Mouse (Mus musculus): ENCODE measurements at regions not wholly inside any gene's neighbourhood (a gene's known extent, or its start where the extent isn't known, plus 50 kb on each side); places are given as distances from the start of the nearest gene placed in this dataset.

DNA sequence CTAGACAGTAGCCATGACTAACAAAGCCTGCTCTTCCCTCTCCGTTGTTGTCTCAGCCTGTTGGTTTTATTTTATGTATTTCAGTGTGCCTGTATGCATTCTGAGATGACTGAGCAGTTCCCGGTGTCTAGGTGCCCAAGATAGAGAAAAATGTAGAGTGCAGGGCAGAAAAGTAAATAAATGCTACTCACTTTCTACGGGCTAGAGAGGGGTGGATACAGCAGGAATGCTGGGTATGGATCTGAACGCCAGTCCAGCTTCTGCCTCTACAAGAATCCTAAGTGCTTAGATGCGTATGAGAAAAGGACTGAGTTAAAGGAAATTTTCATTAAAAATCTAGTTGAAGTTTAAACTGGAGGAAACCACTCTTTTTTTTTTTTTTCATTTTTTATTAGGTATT lies 149.4 kb upstream of the Tbx20 start:
- no peaks in the 10 kb centered on the region for H3K9me3 ChIP-seq (ENCODE audit: control insufficient read depth, low read length)
- H3K4me3 ChIP-seq (replicated peaks) = no peak overlapping the region
- H3K27me3 ChIP-seq (ENCODE audit: control insufficient read depth) = no peaks in the 10 kb centered on the region
- H3K4me1 ChIP-seq (ENCODE audit: control insufficient read depth) = no peaks in the 10 kb centered on the region
- H3K36me3 ChIP-seq (ENCODE audit: control insufficient read depth) = no peaks in the 10 kb centered on the region
- no peak for TF ChIP-seq GATA1 (IDR thresholded peaks at IDR 0.05; ENCODE audit: low read length)
- no peak for TF ChIP-seq TAL1 (IDR thresholded peaks at IDR 0.05; ENCODE audit: low read length)

DNA sequence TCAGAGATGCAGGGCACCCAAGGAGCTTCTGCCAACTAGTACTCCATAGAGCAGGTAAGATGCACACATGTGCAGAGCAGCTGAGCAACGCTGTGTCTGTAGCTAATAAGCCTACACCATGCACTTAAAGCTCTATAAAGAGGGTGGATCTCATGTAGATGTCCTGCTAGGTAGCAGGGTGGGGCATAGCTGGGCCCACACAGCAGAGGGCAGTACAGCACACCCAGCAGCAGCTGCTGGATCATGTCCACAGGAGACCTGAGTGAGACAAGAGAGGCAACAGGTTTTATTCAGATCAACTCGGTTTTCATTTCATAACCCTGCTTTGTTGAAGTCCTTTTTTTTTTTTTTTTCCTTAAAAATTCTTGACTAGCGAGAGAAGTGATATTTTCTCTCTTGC lies 151.5 kb upstream of the Gm10181 start:
- no peaks in the 10 kb centered on the region for H3K9me3 ChIP-seq (ENCODE audit: control insufficient read depth, low read length)
- H3K4me3 ChIP-seq (replicated peaks) = no peak overlapping the region
- no peak for TF ChIP-seq GATA1 (IDR thresholded peaks at IDR 0.05; ENCODE audit: low read length)
- TF ChIP-seq TAL1 (IDR thresholded peaks at IDR 0.05; ENCODE audit: low read length) = no peak
- no peaks in the 10 kb centered on the region for H3K36me3 ChIP-seq (ENCODE audit: control insufficient read depth)
- H3K27me3 ChIP-seq (ENCODE audit: control insufficient read depth) = no peaks in the 10 kb centered on the region
- no peaks in the 10 kb centered on the region for H3K4me1 ChIP-seq (ENCODE audit: control insufficient read depth)

DNA sequence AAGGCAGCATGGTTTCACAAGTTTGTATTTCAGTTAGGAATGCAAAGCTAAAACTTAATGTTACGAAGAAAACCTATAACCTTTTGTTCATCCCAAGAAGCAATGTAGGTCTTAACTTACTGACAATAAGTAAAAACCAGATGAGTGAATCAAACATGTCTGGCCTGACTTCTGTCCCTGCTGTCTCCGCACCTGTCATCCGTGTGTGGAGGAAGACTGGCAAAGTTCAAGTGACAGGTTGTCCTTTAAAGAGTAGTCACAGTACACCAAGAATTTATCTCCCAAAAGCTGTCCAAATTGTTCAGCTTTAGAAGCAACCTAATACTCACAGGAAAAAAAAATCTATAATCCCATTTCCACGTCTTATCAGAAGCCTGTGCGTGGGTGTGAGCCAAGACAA lies 146.3 kb upstream of the Gm10181 start:
- Histone ChIP-seq H3K36me3 (ENCODE audit: control insufficient read depth) (no peaks in the 10 kb centered on the region), H3K4me3 (replicated peaks) (no peak overlapping the region), H3K9me3 (ENCODE audit: control insufficient read depth, low read length) (no peaks in the 10 kb centered on the region), H3K27me3 (ENCODE audit: control insufficient read depth) (no peaks in the 10 kb centered on the region), H3K4me1 (ENCODE audit: control insufficient read depth) (no peaks in the 10 kb centered on the region)
- TF ChIP-seq TAL1 (IDR thresholded peaks at IDR 0.05; ENCODE audit: low read length) = no peak
- TF ChIP-seq GATA1 (IDR thresholded peaks at IDR 0.05; ENCODE audit: low read length) = no peak

DNA sequence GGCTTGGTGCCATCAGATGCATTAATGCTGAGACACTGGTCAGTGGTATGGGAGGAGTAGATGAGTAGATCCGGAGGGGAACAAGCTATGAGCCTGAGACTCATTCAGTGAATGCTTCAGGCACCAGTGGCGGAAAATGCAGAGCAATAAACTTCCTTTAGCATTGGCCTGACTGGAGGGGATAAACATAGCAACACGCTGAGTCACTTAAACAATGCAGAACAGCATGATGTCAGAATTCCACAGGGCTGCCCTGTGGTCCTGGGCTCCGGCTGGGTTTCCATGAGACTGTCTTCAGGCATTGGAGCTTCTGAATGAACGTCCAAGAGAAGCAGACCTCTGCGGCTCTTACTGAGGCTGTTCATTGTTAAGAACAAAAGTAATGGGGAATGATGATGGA lies 145.4 kb upstream of the Gm10181 start:
- Histone ChIP-seq H3K4me3 (replicated peaks) (no peak overlapping the region), H3K9me3 (ENCODE audit: control insufficient read depth, low read length) (no peaks in the 10 kb centered on the region), H3K4me1 (ENCODE audit: control insufficient read depth) (no peaks in the 10 kb centered on the region), H3K36me3 (ENCODE audit: control insufficient read depth) (no peaks in the 10 kb centered on the region), H3K27me3 (ENCODE audit: control insufficient read depth) (no peaks in the 10 kb centered on the region)
- no peak for TF ChIP-seq GATA1 (IDR thresholded peaks at IDR 0.05; ENCODE audit: low read length)
- no peak for TF ChIP-seq TAL1 (IDR thresholded peaks at IDR 0.05; ENCODE audit: low read length)

DNA sequence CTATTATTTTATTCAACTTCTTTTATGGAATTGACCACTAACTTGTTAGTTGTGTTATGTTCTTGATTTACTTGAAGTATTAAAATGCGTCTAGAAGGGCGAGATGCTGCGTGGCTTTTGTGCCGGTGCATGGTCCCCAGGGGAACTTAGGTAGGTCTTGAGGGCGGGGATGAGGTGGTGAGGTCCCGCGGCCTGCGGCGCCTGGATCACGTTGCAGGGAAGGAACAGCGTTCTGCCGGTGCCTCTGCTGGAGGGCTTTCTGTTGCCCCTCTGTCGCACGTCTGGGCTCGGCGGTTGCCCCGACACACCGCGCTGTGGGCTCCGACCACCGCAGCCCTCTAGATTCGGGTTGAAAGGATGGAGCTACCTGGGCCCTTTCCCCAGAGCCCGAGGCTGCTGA lies 136.7 kb upstream of the Gm10181 start:
- Histone ChIP-seq H3K4me3 (replicated peaks) (no peak overlapping the region), H3K9me3 (ENCODE audit: control insufficient read depth, low read length) (no peaks in the 10 kb centered on the region; the same call in 1 of the 2 replicates), H3K27me3 (ENCODE audit: control insufficient read depth) (peaks cover 6% of the 10 kb centered on the region), H3K36me3 (ENCODE audit: control insufficient read depth) (no peaks in the 10 kb centered on the region), H3K4me1 (ENCODE audit: control insufficient read depth) (no peaks in the 10 kb centered on the region)
- no peak for TF ChIP-seq GATA1 (IDR thresholded peaks at IDR 0.05; ENCODE audit: low read length)
- no peak for TF ChIP-seq TAL1 (IDR thresholded peaks at IDR 0.05; ENCODE audit: low read length)

DNA sequence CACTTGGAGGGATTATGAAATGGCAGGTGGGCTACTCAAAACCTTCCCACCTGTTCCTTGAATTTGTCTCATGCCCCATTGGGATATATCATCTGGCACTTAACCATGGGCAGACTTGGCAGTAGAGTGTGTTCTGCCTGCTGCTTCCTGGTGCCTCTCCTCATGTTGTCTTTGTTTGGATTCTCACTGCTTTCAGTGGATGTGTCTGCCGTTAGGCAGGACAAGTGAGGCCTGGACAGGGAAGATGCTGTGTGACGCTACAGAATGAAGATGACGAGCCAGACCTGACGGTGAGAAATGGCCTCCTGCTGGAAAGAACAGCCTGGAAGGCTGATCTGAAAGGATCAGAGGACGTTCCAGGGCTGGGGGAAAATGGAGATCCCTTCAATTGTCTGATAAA lies 133.6 kb upstream of the Gm10181 start:
- H3K27me3 ChIP-seq (ENCODE audit: control insufficient read depth) = peaks cover 6% of the 10 kb centered on the region

DNA sequence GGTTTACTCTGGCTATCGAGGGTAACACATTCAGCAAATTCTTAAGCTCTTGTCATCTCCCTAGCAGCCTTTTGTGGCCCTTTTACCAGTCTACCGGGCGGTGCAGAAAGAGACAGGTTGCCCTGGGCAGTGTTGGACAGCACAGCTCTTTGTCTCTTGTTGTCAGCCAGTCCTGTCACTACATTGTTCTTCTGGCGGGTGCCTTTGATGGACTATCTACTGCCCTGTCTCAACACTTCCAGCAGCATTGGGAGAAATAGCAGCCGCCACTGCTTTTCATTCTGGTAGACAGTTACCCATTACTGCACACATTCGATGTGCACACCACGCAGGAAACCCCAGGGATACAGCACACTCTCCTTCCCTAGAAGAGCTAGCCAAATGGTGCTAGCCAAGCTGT lies 132.7 kb upstream of the Gm10181 start:
- TF ChIP-seq TAL1 (IDR thresholded peaks at IDR 0.05; ENCODE audit: low read length) = no peak
- no peak for TF ChIP-seq GATA1 (IDR thresholded peaks at IDR 0.05; ENCODE audit: low read length)
- Histone ChIP-seq H3K27me3 (ENCODE audit: control insufficient read depth) (peaks cover 6% of the 10 kb centered on the region), H3K9me3 (ENCODE audit: control insufficient read depth, low read length) (no peaks in the 10 kb centered on the region; the same call in 1 of the 2 replicates), H3K4me3 (replicated peaks) (no peak overlapping the region), H3K4me1 (ENCODE audit: control insufficient read depth) (no peaks in the 10 kb centered on the region), H3K36me3 (ENCODE audit: control insufficient read depth) (no peaks in the 10 kb centered on the region)

More for the DNA sequence above, 133.6 kb upstream of the Gm10181 start:
- Histone ChIP-seq H3K36me3 (ENCODE audit: control insufficient read depth) (no peaks in the 10 kb centered on the region), H3K4me1 (ENCODE audit: control insufficient read depth) (no peaks in the 10 kb centered on the region), H3K9me3 (ENCODE audit: control insufficient read depth, low read length) (no peaks in the 10 kb centered on the region; the same call in 1 of the 2 replicates), H3K4me3 (replicated peaks) (no peak overlapping the region)
- TF ChIP-seq TAL1 (IDR thresholded peaks at IDR 0.05; ENCODE audit: low read length) = no peak
- no peak for TF ChIP-seq GATA1 (IDR thresholded peaks at IDR 0.05; ENCODE audit: low read length)

DNA sequence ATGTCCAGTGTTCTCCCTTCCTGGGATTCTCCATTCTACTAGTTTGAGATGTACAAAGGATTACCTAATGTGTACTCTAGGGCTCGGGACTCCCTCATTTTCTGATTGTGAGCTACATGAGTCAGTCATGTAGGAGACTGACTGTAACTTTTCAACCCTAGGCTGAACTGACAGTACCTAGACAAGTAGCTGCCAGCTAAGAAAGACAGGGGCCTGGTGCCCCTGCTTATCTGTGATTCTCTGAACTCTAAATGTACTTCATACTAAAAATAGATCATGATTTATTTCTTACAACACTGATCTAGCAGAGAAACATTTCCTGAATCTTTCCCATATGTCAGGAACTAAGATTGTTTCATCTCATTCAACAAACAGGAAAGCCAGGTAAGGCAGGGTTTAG lies 125.9 kb upstream of the Gm10181 start:
- H3K36me3 ChIP-seq (ENCODE audit: control insufficient read depth) = no peaks in the 10 kb centered on the region
- no peak for TF ChIP-seq GATA1 (IDR thresholded peaks at IDR 0.05; ENCODE audit: low read length)
- TF ChIP-seq TAL1 (IDR thresholded peaks at IDR 0.05; ENCODE audit: low read length) = no peak
- H3K27me3 ChIP-seq (ENCODE audit: control insufficient read depth) = no peaks in the 10 kb centered on the region

DNA sequence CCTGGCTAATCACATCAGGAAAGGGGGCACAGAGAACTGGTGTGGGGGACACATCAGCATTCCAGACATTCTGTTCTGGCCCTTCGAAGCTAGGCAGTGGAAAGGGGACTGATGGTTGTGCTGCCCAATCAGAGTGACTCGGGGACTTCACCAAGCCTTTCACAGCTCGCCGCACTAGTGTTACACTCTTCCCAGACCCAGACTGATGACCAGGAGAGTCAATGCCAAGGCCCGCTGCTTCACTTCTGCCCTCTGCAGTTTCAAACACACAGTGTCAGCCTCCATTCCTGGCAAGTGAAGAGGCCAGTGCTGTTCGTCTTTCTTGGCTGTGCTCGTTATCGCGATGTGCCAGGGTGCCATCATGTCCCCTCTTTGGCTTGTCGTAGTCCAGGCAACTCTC lies 121.7 kb upstream of the Gm10181 start:
- H3K36me3 ChIP-seq (ENCODE audit: control insufficient read depth) = no peaks in the 10 kb centered on the region
- H3K9me3 ChIP-seq (ENCODE audit: control insufficient read depth, low read length) = no peaks in the 10 kb centered on the region
- H3K4me1 ChIP-seq (ENCODE audit: control insufficient read depth) = no peaks in the 10 kb centered on the region
- H3K27me3 ChIP-seq (ENCODE audit: control insufficient read depth) = no peaks in the 10 kb centered on the region
- no peak overlapping the region for H3K4me3 ChIP-seq (replicated peaks)
- TF ChIP-seq GATA1 (IDR thresholded peaks at IDR 0.05; ENCODE audit: low read length) (no peak), TAL1 (IDR thresholded peaks at IDR 0.05; ENCODE audit: low read length) (no peak)

More for the DNA sequence above, 125.9 kb upstream of the Gm10181 start:
- H3K4me1 ChIP-seq (ENCODE audit: control insufficient read depth) = no peaks in the 10 kb centered on the region
- H3K9me3 ChIP-seq (ENCODE audit: control insufficient read depth, low read length) = no peaks in the 10 kb centered on the region
- H3K4me3 ChIP-seq (replicated peaks) = no peak overlapping the region

DNA sequence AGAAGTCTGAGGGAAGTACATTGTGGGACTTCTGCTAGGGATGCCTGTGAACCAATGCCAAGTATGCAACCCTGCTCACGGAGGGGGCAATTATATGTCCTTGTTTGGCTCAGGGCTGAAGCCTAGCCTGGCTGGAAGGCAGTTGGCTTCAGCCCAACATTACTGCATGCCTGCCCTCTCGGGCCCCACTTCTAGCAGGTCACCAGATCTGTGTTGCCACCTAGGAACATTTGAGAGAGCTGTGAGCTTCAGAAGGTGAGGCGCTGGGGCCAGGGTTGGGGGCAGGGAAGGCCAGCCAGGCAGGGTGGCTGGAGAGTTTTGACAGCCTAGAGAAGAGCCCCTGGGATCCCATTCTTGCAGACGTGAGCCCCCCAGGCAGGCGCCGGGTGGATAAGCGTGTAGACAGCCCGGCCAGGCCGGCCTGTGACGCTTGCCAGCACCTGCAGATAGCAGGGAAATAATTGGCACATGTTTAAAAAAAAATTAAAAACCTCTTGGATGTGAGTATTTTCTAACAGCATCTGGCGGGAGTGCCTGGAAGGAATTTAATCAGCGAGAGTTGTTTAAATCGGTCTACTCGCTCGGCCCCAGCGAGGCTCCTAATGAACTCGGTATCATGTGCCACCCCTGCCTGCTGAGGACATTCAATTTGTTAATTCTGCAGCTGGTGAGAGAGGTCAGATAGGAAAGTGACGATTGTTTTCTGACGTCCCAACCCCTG lies 115.0 kb upstream of the Gm10181 start:
- Histone ChIP-seq H3K4me3 (replicated peaks) (no peak overlapping the region), H3K4me1 (ENCODE audit: control insufficient read depth) (no peaks in the 10 kb centered on the region), H3K27me3 (ENCODE audit: control insufficient read depth) (no peaks in the 10 kb centered on the region), H3K9me3 (ENCODE audit: control insufficient read depth, low read length) (no peaks in the 10 kb centered on the region), H3K36me3 (ENCODE audit: control insufficient read depth) (no peaks in the 10 kb centered on the region)
- no peak for TF ChIP-seq GATA1 (IDR thresholded peaks at IDR 0.05; ENCODE audit: low read length)
- no peak for TF ChIP-seq TAL1 (IDR thresholded peaks at IDR 0.05; ENCODE audit: low read length)
